Mouse (Mus musculus) forebrain, postnatal 0 days (tissue): ENCODE results near the gene Brd7. TPM values are rescaled to one million over a fixed set of nuclear protein-coding genes. Genes with fewer than 3 reads are reported as not detected.

Experiments used
- ATAC-seq: fragments of 200-750 bp; cut with Nextera tagmentation; 2 replicates; pipeline ENCODE4 v1.8.0; 2017; ENCODE audit warnings: mild to moderate bottlenecking, moderate library complexity
- DNase-seq: peaks from one replicate; pipeline ENCODE4 v3.0.0-alpha.2; 2015
- H3K27ac ChIP-seq: fragments of 300-500 bp; sonication (generic); 2 replicates; pipeline ENCODE4 v1.5.1; 2014; ENCODE audit warnings: low read depth, mild to moderate bottlenecking, antibody characterized with exemption, low read length, moderate library complexity, mixed read lengths
- H3K27me3 ChIP-seq: fragments of 300-500 bp; sonication (generic); 2 replicates; pipeline ENCODE4 v1.6.1; 2014; ENCODE audit warnings: mild to moderate bottlenecking, low read length, mixed read lengths; ENCODE audit not compliant: insufficient read depth
- H3K36me3 ChIP-seq: fragments of 300-500 bp; sonication (generic); 2 replicates; pipeline ENCODE4 v1.6.1; 2014; ENCODE audit warnings: mild to moderate bottlenecking, moderate library complexity; ENCODE audit not compliant: insufficient read depth
- H3K4me1 ChIP-seq: fragments of 300-500 bp; sonication (generic); 2 replicates; pipeline ENCODE4 v1.6.1; 2014; ENCODE audit warnings: antibody characterized with exemption; ENCODE audit not compliant: insufficient read depth
- H3K4me2 ChIP-seq: fragments of 300-500 bp; sonication (generic); 2 replicates; pipeline ENCODE4 v1.6.1; 2014; ENCODE audit warnings: low read depth, mild to moderate bottlenecking, moderate library complexity
- H3K4me3 ChIP-seq: fragments of 300-500 bp; sonication (generic); 2 replicates; pipeline ENCODE4 v1.5.1; 2014; ENCODE audit warnings: low read depth, low read length, mixed read lengths
- H3K9ac ChIP-seq: fragments of 300-500 bp; sonication (generic); 2 replicates; pipeline ENCODE4 v1.6.1; 2014; ENCODE audit warnings: mild to moderate bottlenecking
- H3K9me3 ChIP-seq: fragments of 300-500 bp; sonication (generic); 2 replicates; pipeline ENCODE4 v1.6.1; 2016; ENCODE audit warnings: low read length
- CTCF ChIP-seq: sonication (generic); IDR thresholded peaks from 2 replicates; pipeline ENCODE4 v1.5.1; 2016; ENCODE audit warnings: antibody characterized with exemption, control low read depth, low read depth
- WGBS: fragments of 180-500 bp; shearing (Covaris S2); extraction: QIAGEN DNeasy Blood & Tissue Kit; methylation state at CpG from one replicate; pipeline ENCODE4 v1.1.7; 2014; 5-methylcytosine and 5-hydroxymethylcytosine counted together
- polyA plus RNA-seq: library from polyadenylated mRNA; unstranded; fragments of >200 nt; fragmentation: Nextera tagmentation; extraction: Ambion mirVana; gene quantifications from 2 replicates; pipeline ENCODE4 v1.2.1, GENCODE M21; 2015
- total RNA-seq: library from RNA; depleted of rRNA; stranded (reverse); fragments of >200 nt; gene quantifications from 2 replicates; pipeline ENCODE4 v1.2.3, GENCODE M21; 2014

The Brd7 gene
- total and polyA plus RNA-seq, 2 experiments from 2014 or later = 24.1 to 52.4 TPM

- Histone ChIP-seq H3K4me2 (no peak overlapping the region), H3K9me3 (no peaks in the 10 kb centered on the region), H3K36me3 (no peaks in the 10 kb centered on the region), H3K27ac (no peak overlapping the region), H3K27me3 (no peaks in the 10 kb centered on the region), H3K4me1 (no peaks in the 10 kb centered on the region), H3K4me3 (no peak overlapping the region), H3K9ac (no peak overlapping the region)
- DNase-seq = no peak
- no peak for TF ChIP-seq CTCF
- WGBS = 80% methylated on average over 13 of the region's 13 CpGs
- no peak for ATAC-seq
Measured at GRCm38 (mm10) chr8:88290326-88291304, 71.4 kb downstream of the Brd7 start.

GRCm38 (mm10) chr8:88289901-88290300 lies 72.1 kb downstream of the Brd7 start:
- no peaks in the 10 kb centered on the region for H3K27me3 ChIP-seq
- TF ChIP-seq CTCF = no peak
- no peak overlapping the region for H3K4me2 ChIP-seq
- H3K9ac ChIP-seq = no peak overlapping the region
- no peak overlapping the region for H3K4me3 ChIP-seq
- DNase-seq (no peak), ATAC-seq (no peak)
- H3K27ac ChIP-seq = no peak overlapping the region
- no peaks in the 10 kb centered on the region for H3K9me3 ChIP-seq
- WGBS = 57% methylated on average over 1 of the region's 1 CpGs
- H3K4me1 ChIP-seq = no peaks in the 10 kb centered on the region
- H3K36me3 ChIP-seq = no peaks in the 10 kb centered on the region

GRCm38 (mm10) chr8:88288622-88289242 lies 73.3 kb downstream of the Brd7 start:
- TF ChIP-seq CTCF = no peak
- Histone ChIP-seq H3K9me3 (no peaks in the 10 kb centered on the region), H3K4me1 (no peaks in the 10 kb centered on the region), H3K4me3 (no peak overlapping the region), H3K9ac (no peak overlapping the region), H3K27ac (no peak overlapping the region), H3K36me3 (no peaks in the 10 kb centered on the region), H3K4me2 (no peak overlapping the region), H3K27me3 (no peaks in the 10 kb centered on the region)
- no peak for DNase-seq
- WGBS = 79% methylated on average over 12 of the region's 12 CpGs
- no peak for ATAC-seq

GRCm38 (mm10) chr8:88286421-88286960 lies 75.5 kb downstream of the Brd7 start:
- Histone ChIP-seq H3K27ac (no peak overlapping the region), H3K27me3 (no peaks in the 10 kb centered on the region), H3K9ac (no peak overlapping the region), H3K4me1 (no peaks in the 10 kb centered on the region), H3K4me3 (no peak overlapping the region), H3K4me2 (no peak overlapping the region), H3K36me3 (no peaks in the 10 kb centered on the region), H3K9me3 (no peaks in the 10 kb centered on the region)
- ATAC-seq (no peak), DNase-seq (no peak)
- TF ChIP-seq CTCF = no peak
- WGBS = 83% methylated on average over 14 of the region's 14 CpGs

- DNase-seq = no peak
- WGBS = 86% methylated on average over 8 of the region's 8 CpGs
Measured at GRCm38 (mm10) chr8:88285469-88286356, 76.3 kb downstream of the Brd7 start.

GRCm38 (mm10) chr8:88284738-88285137 lies 77.3 kb downstream of the Brd7 start:
- 55% methylated on average over 7 of the region's 7 CpGs for WGBS
- no peaks in the 10 kb centered on the region for H3K4me1 ChIP-seq
- no peak overlapping the region for H3K4me3 ChIP-seq
- H3K36me3 ChIP-seq = no peaks in the 10 kb centered on the region
- no peak for TF ChIP-seq CTCF
- no peak for ATAC-seq
- H3K27me3 ChIP-seq = no peaks in the 10 kb centered on the region
- H3K9ac ChIP-seq = no peak overlapping the region
- no peak overlapping the region for H3K4me2 ChIP-seq
- no peak overlapping the region for H3K27ac ChIP-seq
- H3K9me3 ChIP-seq = no peaks in the 10 kb centered on the region
- DNase-seq = no peak

More at GRCm38 (mm10) chr8:88285469-88286356, 76.3 kb downstream of the Brd7 start:
- ATAC-seq = no peak
- TF ChIP-seq CTCF = no peak
- Histone ChIP-seq H3K9me3 (no peaks in the 10 kb centered on the region), H3K4me3 (no peak overlapping the region), H3K27ac (no peak overlapping the region), H3K4me1 (no peaks in the 10 kb centered on the region), H3K4me2 (no peak overlapping the region), H3K27me3 (no peaks in the 10 kb centered on the region), H3K9ac (no peak overlapping the region), H3K36me3 (no peaks in the 10 kb centered on the region)
